Mouse (Mus musculus): ENCODE measurements around the gene Pbx1.

Gene Pbx1

DNA sequence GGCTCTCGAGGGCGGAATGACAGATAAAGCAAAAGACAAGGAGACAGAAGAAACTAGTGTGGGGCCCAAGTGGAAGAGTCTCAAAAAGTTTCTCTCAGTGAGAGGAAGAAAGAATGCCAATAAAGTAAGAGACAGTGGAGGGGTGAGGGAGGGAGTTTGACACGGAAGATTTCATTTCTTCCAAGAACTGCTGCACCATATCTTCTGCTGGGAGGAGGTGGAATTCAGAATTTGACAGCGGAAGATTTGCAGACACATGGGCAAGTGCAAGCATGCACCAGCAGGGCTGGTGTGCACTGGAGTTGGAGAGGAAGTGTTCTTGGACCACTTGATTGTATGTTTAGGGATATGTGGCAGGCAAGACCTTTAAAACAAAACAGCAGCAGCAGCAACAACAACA lies 163.8 kb downstream of the Pbx1 start:
- DNase-seq (ENCODE audit: low read depth) = no peak

DNA sequence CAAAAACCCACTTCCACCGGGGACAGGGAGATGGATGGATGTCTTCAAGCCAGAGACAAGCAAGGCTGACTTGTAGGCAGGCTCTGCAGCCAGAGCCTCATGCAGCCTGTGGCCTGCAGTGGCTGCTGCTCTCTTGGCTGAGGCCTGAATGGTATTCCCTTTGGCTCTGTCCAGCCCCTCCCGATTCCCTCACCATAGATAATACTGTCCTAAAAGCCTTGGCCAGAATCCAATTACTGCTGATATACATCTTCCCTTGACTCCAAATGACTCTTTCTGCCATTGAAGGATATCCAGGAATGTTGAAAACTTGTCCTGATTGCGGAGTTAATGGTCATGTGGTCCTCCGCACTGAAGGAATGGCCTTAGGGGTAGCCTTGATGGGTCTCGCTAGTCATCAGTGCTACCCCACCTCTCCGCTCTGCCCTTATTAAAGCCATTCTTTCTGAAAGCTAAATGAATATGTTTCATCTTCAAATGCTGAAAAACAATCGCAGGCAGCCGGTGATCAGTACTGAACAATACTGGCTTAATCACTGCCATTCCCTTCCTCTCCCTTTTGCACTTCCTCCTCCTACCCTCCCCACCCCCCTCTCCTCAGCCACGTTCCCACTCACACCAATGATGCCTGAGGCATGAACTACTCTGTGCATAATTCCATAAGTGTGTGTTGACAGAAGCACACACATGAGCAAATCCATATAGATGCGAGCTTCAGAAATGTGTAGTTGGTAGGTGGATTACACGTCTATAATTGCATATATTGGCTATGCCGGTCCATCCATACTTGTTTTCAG lies 166.3 kb downstream of the Pbx1 start:
- DNase-seq (ENCODE audit: low read depth) = no peak

DNA sequence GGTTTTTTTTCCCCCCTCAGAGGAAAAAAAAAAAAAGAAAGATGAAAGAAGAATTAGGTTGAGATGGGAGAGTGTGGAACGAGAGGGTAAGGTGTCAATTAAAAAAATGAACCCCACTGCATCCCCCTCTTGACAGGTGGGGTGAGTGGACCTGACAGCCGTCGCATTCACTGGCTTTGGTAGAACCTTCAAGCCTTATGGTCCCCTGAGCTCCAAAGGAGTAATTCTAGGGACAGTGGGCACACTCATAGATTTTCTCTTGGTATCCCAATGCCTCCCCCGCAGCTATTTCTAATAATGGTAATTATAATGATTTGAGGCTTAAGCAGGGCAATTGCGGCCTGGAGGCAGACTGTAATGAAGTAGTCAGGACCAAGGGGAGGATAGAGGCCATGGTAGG lies 167.0 kb downstream of the Pbx1 start:
- no peak for DNase-seq (ENCODE audit: low read depth)

DNA sequence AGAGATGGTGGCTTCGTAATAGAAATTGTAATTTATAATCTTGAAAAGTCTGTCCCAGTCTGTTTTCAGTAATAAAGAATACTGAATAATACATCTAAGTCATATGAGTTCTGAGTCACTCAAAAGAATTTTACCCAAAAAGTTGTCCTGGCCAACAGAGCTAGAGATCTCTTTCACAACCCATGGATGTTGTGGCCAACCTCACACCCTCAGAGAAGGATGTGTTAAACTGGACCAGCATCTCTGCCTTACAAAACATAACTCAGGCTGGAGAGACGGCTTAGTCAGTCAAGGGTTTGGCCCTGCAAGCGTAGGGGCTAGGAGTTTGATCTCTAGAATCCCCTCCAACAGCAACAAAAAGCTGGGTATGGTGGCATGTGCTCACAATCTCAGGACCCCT lies 171.7 kb downstream of the Pbx1 start:
- peak; percentile 87 for DNase-seq (ENCODE audit: low read depth)

DNA sequence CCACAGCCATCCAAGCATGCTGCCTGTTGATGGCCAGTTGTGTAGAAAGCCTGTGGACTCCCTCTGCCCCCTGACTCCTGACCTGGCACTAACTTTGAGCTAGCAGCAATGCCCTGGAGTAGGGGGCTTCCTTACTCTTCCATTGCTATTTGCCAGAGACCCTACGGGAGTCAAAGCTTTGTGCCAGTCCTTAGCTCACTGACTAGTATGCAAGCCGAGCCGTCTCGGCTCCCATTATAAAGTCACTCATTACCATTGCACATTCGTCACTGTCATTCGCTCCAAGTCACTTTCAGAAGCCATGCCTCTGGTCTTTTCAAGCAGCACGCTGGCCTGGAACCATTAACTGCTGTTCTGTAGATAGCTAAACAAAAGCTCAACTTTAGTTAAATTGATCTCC lies 173.2 kb downstream of the Pbx1 start:
- DNase-seq (ENCODE audit: low read depth) = no peak

DNA sequence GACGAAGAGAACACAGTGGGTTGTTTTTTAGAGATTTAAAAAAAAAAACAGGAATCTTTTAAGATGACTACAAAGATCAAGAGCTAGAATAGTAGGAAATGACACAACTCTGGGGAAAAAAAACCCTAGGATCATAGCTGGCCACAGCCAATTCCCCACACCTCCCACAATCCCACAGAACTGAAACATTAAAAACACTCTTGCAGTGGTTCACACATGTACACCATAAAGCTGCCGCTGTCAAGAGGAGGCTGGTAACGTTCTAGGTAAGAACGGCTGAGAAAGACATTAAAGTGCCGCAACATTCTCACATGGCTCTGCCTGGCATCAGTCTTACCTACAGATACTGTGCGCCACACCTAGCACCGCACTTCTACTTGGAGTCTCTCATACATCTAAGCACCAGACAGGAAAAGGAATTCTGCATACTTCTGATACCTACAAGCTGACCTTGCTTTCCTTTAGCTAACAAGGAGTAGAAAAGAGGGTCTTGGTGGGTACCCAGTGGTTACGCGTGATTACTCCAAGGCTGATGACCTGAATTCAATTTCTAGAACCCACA lies 176.6 kb downstream of the Pbx1 start:
- DNase-seq (ENCODE audit: low read depth) = no peak

DNA sequence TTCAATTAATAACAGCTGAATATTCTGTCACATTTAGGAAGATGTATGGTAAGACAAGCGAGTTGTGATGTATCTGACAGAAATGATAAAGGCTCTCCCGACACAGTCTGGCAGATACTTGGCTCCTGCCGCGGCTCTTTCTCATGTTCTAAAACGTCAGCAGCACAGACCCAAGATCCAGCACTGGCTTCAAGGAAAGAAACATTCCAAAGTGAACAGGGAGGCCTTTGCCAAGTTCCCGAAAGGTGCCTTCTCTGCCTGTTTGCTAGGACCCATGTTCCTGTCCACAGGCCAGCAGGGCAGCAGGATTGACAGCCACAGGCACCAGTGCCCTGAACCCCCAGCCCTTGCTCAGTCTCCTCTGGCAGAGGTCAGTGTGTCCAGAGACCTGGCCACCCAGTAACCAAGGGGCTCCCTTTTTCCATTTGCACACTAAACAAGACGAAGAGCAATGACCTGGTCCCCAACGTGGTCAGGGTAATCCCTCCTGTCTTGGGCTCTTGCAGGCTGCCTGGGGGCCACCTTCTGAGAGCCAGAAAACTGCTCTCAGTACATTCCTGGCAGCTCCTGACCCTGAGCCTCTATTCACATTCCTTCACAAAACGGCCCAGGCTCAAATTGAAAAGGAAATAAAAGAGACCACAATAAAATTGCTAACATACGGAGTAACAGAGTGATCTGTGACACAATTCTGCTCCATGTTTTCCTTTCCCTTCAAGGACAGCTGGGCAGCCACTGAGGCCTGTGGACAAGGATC lies 184.9 kb downstream of the Pbx1 start:
- no peak for DNase-seq (ENCODE audit: low read depth)

DNA sequence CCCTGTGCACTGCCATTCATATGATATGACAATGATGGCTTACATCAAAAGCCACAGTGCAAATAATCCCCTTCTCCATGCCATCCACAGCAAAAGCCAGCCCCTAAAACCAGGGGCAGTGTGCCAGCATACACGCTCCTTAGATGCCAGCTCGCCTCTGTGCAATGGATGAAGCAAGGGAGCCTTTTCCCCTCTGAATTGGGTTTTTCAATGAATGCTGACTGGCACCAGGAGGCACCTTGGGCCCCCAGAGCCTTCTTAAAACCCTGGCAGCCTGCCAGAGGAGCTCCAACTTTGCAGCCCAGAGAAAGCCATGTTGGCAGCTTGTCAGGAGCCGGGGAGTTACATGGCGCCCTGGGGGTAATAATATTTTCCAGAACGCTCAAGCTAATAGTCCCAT lies 186.5 kb downstream of the Pbx1 start:
- DNase-seq (ENCODE audit: low read depth) = no peak

DNA sequence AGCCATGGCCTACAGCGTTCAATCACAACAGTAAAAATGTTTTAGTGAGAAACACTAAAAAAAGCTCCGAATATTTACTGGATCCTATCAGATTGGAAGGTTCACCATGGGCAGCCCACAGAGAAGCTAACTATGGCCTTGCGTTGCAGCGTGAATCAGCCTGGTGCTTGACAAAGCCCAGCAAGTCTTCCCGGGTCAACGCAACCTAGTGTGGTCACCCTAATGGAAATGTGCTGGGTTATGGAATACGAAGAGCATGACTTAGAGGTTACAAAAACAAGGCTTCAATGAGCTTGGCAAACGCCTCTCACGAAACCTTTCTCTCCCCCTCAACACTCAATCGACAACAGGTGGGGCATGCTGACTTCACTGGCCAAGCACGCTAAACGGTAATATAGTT lies 188.3 kb downstream of the Pbx1 start:
- peak; percentile 86 for DNase-seq (ENCODE audit: low read depth)

DNA sequence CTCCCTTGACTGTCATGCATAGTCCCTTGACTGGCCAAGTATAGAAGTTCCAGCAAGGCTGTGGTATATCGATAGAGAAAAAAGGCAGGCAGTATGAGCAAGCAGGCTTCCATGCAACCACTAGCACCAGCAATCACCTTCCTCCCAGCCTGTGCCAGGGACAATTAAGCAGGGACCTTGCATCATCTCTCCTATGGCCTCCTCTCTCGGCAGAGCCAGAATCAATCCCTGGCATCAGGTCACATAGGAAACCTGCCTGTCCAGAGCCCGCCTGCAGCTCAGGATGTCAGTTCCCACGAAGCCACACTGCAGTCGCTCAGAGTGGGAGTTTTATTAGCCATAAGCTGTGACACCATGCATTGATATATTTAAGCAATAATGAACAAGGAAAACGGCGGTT lies 189.0 kb downstream of the Pbx1 start:
- no peak for DNase-seq (ENCODE audit: low read depth)

DNA sequence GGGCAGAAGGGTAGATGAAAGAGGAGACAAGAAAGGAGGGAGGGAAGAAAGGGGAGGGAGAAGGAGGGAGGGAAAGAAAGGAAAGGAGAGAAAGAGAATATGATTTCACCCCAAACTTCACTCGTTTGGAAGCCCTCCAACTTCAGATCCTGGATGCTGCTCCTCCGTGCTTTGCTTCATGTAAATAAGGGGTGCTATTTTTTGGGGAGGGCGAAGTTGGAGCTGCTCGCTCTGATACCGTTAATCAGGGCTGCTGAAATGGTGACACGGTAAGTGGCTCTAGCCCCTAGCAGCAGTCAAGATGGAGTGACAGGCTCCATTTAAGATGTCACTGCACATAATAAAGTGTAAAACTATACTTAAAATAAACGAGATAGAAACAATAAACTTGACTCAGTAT lies 190.8 kb downstream of the Pbx1 start:
- no peak for DNase-seq (ENCODE audit: low read depth)

DNA sequence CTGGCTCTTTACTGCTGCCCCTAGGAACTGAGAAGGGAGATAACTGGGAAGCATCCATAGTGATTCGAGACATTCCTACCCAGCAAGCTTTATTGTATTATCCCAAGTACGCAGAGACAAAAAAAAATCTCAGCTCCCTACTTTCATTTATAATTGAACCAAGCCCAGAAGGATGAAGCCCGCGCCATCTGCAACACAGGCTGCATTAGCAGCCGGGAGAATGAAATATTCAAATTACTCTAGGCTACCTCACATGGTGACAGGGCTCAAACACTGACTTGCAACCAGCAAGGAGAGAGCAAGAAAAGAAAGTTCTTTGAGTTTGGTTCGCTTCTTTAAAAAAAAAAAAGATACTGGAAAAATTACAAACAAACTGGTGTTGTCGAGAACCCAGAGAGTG lies 191.2 kb downstream of the Pbx1 start:
- DNase-seq (ENCODE audit: low read depth) = no peak

DNA sequence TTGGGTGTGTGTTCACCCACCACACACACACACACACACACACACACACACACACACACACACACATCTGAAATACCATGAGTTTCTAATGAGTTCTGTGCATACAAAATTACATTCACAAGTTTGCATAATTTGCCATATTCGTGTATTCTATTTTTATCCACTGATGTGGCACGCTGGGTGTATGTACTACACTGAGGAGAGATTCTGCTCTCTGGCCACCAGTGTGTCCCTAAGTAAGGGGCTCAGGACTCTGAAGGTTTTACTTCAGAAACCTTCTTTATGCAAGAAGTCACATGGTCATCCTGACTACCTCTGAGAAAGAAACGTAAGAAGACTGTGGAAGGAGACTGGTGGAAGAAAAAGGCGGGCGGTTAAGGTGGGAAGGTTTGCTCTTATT lies 191.7 kb downstream of the Pbx1 start:
- DNase-seq (ENCODE audit: low read depth) = no peak

DNA sequence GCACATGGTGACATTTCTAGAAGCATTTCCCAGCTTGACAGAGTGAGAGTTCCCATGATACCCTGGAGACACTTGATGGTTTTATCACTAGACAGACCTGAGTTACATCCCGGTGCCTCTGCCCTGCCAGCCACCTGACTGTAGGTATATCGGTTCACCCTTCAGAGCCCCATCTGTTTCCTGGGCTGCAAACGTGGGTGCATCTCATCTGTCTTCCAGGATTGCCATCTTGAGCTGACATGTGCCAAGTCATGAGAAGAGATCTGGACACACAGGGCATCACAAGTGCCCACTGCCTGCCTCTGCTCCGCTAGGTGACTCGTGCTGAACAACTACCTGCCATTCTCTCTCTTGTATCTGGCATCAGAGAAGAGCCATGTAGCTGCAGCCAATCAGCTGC lies 196.0 kb downstream of the Pbx1 start:
- no peak for DNase-seq (ENCODE audit: low read depth)

DNA sequence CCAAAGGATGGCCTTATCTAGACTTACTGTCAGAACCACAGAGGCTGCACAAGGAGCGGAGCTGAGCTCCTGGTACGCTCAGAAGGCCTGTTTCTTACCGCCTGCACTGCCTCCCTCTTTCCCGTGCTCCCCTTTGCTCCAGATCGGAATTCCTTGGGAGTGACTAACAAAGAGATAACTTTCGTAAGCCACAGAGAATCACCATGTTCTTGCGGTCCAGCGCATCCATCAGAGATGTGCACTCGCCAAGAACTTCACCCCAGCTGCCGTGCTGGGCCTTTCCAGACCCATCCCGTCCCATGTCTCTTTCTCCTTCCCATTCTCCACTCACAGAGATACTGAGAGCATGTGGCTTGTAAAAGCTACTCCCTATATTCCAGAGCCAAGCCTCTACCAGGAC lies 197.7 kb downstream of the Pbx1 start:
- no peak for DNase-seq (ENCODE audit: low read depth)

DNA sequence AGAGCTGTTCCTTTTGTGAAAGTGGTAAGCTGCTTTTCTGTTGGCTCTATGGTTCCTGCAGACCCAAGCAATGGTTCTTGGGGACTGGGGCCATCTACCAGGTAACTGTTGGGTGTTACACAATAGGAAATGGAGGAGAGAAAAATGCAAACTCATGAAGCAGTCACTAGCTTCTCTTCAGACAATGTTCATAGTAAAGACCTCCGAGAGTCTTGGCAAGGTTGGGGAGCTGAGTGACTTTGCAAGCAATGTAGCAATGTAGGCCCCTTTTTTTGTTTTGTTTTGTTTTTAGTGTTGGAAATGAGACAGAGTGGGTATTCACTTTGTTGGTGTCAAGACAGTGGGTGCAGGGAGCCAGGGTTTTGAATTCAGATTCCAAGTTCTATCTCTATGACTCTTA lies 198.9 kb downstream of the Pbx1 start:
- no peak for DNase-seq (ENCODE audit: low read depth)

DNA sequence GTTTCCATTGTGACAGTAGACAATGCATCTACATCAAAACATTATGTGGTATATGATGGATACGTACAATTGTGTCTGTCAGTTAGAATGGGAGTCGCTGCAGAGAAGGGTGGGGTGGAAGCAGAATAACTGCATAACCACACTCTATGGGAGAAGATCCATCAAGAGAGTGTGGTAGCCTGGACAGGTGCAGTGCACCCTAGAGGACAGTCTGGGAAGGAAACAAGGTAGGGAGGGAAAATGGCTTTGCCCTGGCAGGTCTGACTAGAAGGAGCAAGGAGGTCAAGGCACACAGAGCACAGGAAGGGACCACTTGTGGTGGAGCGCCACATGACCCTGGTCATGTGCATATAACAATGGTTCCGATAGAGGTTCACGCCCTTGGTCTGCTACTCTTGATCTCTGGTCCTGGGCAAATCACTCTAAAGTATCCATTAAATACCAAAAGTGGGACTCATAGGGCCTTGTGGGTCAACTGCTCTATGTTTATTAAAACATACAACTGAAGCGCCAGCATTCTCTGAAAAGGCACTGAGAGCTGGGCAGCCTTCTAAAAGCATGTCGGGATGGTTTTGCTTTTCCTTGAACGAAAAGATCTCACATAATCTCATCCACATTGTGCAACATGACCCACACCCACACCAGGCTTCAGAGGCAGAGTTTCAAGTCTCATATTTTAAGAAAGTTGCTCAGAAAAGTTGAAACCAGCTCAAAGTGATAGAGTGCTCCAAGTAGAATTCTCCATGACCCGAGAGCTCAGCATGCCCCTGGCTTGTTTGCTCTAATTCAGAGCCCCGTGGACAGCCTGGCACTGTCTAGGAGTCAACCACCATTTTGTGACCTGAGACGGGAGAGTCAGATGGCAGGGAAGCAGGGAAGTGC lies 200.3 kb downstream of the Pbx1 start:
- no peak for DNase-seq (ENCODE audit: low read depth)

DNA sequence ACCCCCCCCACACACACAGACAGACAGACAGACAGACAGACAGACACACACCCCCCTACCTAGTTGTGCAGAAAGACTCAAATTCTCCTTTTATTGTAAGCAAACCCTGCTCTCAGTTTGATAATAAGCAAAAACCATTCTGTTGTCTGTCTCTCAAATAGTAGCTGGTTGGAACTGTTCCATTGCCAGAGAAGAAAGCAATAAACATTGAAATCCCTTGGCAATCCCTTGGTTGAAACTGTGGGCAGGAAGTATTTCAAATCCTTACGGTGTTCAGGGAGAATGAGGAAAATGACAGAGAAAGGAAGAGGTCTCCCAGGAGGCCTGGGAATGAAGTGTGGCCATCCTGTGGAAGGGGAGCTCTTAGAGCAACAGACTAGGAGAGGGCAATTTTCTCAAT lies 201.2 kb downstream of the Pbx1 start:
- DNase-seq (ENCODE audit: low read depth) = no peak

DNA sequence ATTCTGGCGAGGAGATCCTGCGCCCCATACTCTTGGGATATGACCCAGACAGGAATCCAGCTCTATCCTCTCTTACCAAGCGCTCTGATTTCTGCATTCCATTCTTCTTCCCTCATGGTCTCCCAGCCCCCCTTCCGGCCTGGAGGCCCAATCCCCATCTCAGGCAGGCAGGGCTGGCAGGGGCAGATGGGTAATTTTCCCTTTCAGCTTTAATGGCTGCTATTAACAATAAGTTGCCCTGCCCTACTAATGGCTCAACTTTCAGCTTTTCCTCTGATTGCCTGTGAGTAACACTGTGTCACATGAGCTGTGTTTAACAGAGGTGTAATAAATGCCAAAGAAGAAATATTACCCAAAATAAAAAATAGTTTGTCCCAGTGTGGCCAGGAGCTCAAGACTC lies 201.9 kb downstream of the Pbx1 start:
- no peak for DNase-seq (ENCODE audit: low read depth)

DNA sequence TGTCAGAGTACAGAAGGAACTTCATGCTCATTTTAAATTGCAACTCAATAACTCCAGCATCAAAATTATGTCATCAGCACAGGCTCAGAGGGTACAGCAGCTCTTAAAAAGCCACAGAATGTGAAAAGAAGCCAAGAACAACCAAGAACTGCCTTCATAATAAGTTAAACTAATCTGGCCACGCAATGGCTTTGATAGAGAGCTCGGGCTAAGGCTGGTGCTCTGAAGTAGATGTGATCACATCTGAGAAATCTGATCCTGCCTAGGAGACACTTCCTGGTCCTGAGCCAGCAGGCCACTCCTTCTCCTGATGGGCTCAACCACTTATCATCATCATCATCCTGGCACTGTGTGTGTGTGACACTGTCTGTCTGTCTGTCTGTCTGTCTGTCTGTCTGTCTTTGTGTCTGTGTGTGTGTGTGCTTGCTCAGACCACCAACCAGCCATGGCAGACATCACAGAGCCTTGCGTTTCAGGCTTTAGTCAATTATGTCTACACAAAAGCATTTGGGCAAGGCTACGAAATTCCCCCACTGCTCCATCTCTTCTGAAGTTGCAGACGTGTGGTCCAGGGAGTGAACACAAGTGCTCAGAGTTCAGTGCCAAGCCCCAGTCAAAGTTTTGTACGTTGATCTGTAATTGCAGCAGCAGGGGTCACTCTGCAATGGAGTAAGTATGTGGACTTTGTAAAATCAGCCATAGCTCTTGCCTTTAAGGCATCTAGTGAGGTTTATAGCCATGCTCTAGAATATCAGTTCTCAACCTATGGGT lies 203.1 kb downstream of the Pbx1 start:
- DNase-seq (ENCODE audit: low read depth) = peak; percentile 77

DNA sequence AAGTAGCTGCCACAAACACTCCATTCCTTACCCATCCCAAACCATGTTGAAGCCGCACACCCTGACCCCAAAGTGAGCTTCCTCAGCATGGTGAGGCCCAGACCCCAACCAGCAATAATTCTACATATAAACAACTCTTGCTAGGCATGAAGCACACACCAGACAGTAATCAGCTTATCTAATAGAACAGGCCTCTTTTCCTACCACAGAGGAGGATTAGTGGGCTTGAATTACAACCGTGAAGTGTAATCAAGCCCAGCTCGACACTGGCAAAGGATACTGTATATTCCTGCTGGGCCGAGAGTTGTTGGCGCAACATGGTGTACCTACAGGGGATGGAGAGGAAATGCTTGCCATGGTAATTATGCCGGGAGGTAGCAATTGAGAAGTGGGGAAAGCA lies 205.9 kb downstream of the Pbx1 start:
- no peak for DNase-seq (ENCODE audit: low read depth)
